Comparison of ENCODE assay signal across 14 mouse cellular contexts in genomic region chr3:88207451-88208100, GRCm38 (mm10). TPM values are rescaled to one million over a fixed set of nuclear protein-coding genes. Genes with fewer than 3 reads are reported as not detected.
A peak's percentile ranks its signal among the peaks of the same experiment; 100 is the strongest.
DNase-seq lines count a peak whose midpoint lies in the region; ATAC-seq lines count a peak whose summit lies in the region.
"Had no signal": no experiment of that assay in that cellular context is flagged by ENCODE, and none has a peak within 500 bp of the region (broad histone marks: within the 10 kb centered on the region; RNA-seq: fewer than 3 reads in every experiment).

No protein-coding gene starts in this region.

- peaks cover 100% of the 10 kb centered on the region for H3K27me3 ChIP-seq in embryonic facial prominence, embryonic 10.5 days (replicated peaks; ENCODE audit: low read depth, poor library complexity, severe bottlenecking)
- peaks cover 66% of the 10 kb centered on the region for H3K27me3 ChIP-seq in hindbrain, embryonic 13.5 days
- peaks cover 67% of the 10 kb centered on the region for H3K27me3 ChIP-seq in neural tube, embryonic 12.5 days (replicated peaks)
- H3K27me3 ChIP-seq in limb, embryonic 10.5 days (ENCODE audit: low read depth, poor library complexity, severe bottlenecking): peaks cover 100% of the 10 kb centered on the region

- WGBS in embryonic facial prominence, embryonic 10.5 days: 2% methylated on average over 15 of the region's 15 CpGs
- under 1% methylated on average over 15 of the region's 15 CpGs for WGBS in hindbrain, embryonic 13.5 days
- under 1% methylated on average over 15 of the region's 15 CpGs for WGBS in neural tube, embryonic 12.5 days
- 2% methylated on average over 15 of the region's 15 CpGs for WGBS in limb, embryonic 10.5 days

- H3K27ac ChIP-seq in embryonic facial prominence, embryonic 10.5 days (replicated peaks): peak overlapping the region; percentile 58; the same call in 1 of the 2 replicates
- H3K27ac ChIP-seq in hindbrain, embryonic 13.5 days: peak overlapping the region; percentile 99
- peak overlapping the region; percentile 92 for H3K27ac ChIP-seq in neural tube, embryonic 12.5 days
- H3K27ac ChIP-seq in limb, embryonic 10.5 days: no peak overlapping the region
- H3K27ac ChIP-seq: limb, embryonic 15.5 days; macrophage; stomach, embryonic 15.5 days had no signal

- no peak for ATAC-seq in cerebellum, adult (ENCODE audit: insufficient number of reproducible peaks, low FRiP score, low TSS enrichment)
- ATAC-seq in hindbrain, embryonic 13.5 days (ENCODE audit: low FRiP score): no peak
- ATAC-seq in neural tube, embryonic 12.5 days (ENCODE audit: low FRiP score, low read depth): no peak
- ATAC-seq in erythroid progenitor cell, adult 5-6 weeks (replicated peaks; ENCODE audit: low FRiP score, poor library complexity, severe bottlenecking): no peak

- H3K9me3 ChIP-seq in embryonic facial prominence, embryonic 10.5 days: no peaks in the 10 kb centered on the region
- H3K9me3 ChIP-seq in hindbrain, embryonic 13.5 days: no peaks in the 10 kb centered on the region
- H3K9me3 ChIP-seq in neural tube, embryonic 12.5 days: no peaks in the 10 kb centered on the region
- H3K9me3 ChIP-seq in limb, embryonic 10.5 days (replicated peaks): no peaks in the 10 kb centered on the region
- H3K9me3 ChIP-seq: limb, embryonic 15.5 days; stomach, embryonic 15.5 days had no signal

- H3K4me2 ChIP-seq in hindbrain, embryonic 13.5 days: peak overlapping the region; percentile 86
- peak overlapping the region; percentile 81 for H3K4me2 ChIP-seq in neural tube, embryonic 12.5 days (replicated peaks)
- H3K4me2 ChIP-seq: limb, embryonic 15.5 days; stomach, embryonic 15.5 days had no signal

- H3K4me1 ChIP-seq in embryonic facial prominence, embryonic 10.5 days: peaks cover 34% of the 10 kb centered on the region
- peaks cover 65% of the 10 kb centered on the region for H3K4me1 ChIP-seq in hindbrain, embryonic 13.5 days (replicated peaks)
- H3K4me1 ChIP-seq in neural tube, embryonic 12.5 days: peaks cover 23% of the 10 kb centered on the region
- H3K4me1 ChIP-seq in limb, embryonic 10.5 days: peaks cover 19% of the 10 kb centered on the region
- H3K4me1 ChIP-seq: limb, embryonic 15.5 days; stomach, embryonic 15.5 days had no signal

- peak overlapping the region; percentile 99 for H3K9ac ChIP-seq in hindbrain, embryonic 13.5 days
- peak overlapping the region; percentile 96 for H3K9ac ChIP-seq in neural tube, embryonic 12.5 days
- H3K9ac ChIP-seq: limb, embryonic 15.5 days; stomach, embryonic 15.5 days had no signal

- DNase-seq in cerebellum, adult 11-12 months: peak; percentile 64
- no peak for DNase-seq in embryonic facial prominence, embryonic 10.5 days (ENCODE audit: low spot score)
- DNase-seq in limb, embryonic 10.5 days (ENCODE audit: low spot score): no peak
- no peak for DNase-seq in thymus, postnatal 25 days
- DNase-seq: adrenal gland, adult 8-10 months had no signal

- H3K4me3 ChIP-seq in embryonic facial prominence, embryonic 10.5 days: peak overlapping the region; percentile 44
- H3K4me3 ChIP-seq in hindbrain, embryonic 13.5 days: peak overlapping the region; percentile 75
- H3K4me3 ChIP-seq in neural tube, embryonic 12.5 days: peak overlapping the region; percentile 59
- no peak overlapping the region for H3K4me3 ChIP-seq in limb, embryonic 10.5 days
- H3K4me3 ChIP-seq: limb, embryonic 15.5 days; stomach, embryonic 15.5 days had no signal

- H3K36me3 ChIP-seq in embryonic facial prominence, embryonic 10.5 days (replicated peaks): no peaks in the 10 kb centered on the region
- 0 out of 2 replicates have a peak, but pooled peaks cover 4% of the 10 kb centered on the region for H3K36me3 ChIP-seq in hindbrain, embryonic 13.5 days
- peaks cover 18% of the 10 kb centered on the region; the same call in 1 of the 2 replicates for H3K36me3 ChIP-seq in neural tube, embryonic 12.5 days
- no peaks in the 10 kb centered on the region for H3K36me3 ChIP-seq in limb, embryonic 10.5 days
- H3K36me3 ChIP-seq: limb, embryonic 15.5 days; stomach, embryonic 15.5 days had no signal

RNA-seq across cellular contexts. Expression of gene Rhbg, which starts 46.9 kb away (rescaled TPM):
- 0.17 TPM in 1 of 2 replicates, not detected in the other for polyA plus RNA-seq in embryonic facial prominence, embryonic 10.5 days (2016; fragmentation: Nextera tagmentation; extraction: Ambion mirVana)
- 0.22 and 0.32 TPM in 2 replicates for polyA plus RNA-seq in hindbrain, embryonic 13.5 days (2015; fragmentation: Nextera tagmentation; extraction: Ambion mirVana)
- polyA plus RNA-seq in neural tube, embryonic 12.5 days (2016; fragmentation: Nextera tagmentation; extraction: Ambion mirVana): 0.32 and 0.79 TPM in 2 replicates
- polyA plus RNA-seq in limb, embryonic 10.5 days (2016; fragmentation: Nextera tagmentation; extraction: Ambion mirVana): 0.18 and 0.34 TPM in 2 replicates
- total RNA-seq in erythroid progenitor cell, adult 5-6 weeks (2015; ENCODE audit: low replicate concordance): not detected in 2 replicates
- total RNA-seq in erythroid progenitor cell, adult 5-6 weeks (2017; ENCODE audit: low replicate concordance): not detected in 2 replicates
- total RNA-seq: common myeloid progenitor, adult 5-6 weeks; MEL had no signal
- polyA plus RNA-seq: macrophage had no signal
